Mouse (Mus musculus) midbrain, embryonic 16.5 days (tissue): ENCODE measurements at regions not wholly inside any gene's neighbourhood (a gene's known extent, or its start where the extent isn't known, plus 50 kb on each side); places are given as distances from the start of the nearest gene placed in this dataset.
A peak's percentile ranks its signal among the peaks of the same experiment; 100 is the strongest.

Experiments
- ATAC-seq: fragments of 200-750 bp; cut with Nextera tagmentation; 2 replicates; pipeline ENCODE4 v1.8.0; 2017; ENCODE audit warnings: moderate TSS enrichment
- H3K27ac ChIP-seq: fragments of 300-500 bp; sonication (generic); 2 replicates; pipeline ENCODE4 v1.5.1; 2014; ENCODE audit warnings: mild to moderate bottlenecking, low read length, mixed read lengths
- H3K27me3 ChIP-seq: fragments of 300-500 bp; sonication (generic); 2 replicates; pipeline ENCODE4 v1.6.1; 2014; ENCODE audit warnings: low read depth, low read length, mixed read lengths; ENCODE audit not compliant: control insufficient read depth, insufficient read depth
- H3K36me3 ChIP-seq: fragments of 300-500 bp; sonication (generic); 2 replicates; pipeline ENCODE4 v1.6.1; 2014; ENCODE audit warnings: mild to moderate bottlenecking, low read length, moderate library complexity, mixed read lengths; ENCODE audit not compliant: control insufficient read depth, insufficient read depth
- H3K4me1 ChIP-seq: fragments of 300-500 bp; sonication (generic); 2 replicates; pipeline ENCODE4 v1.6.1; 2014; ENCODE audit warnings: mild to moderate bottlenecking, low read length, mixed read lengths; ENCODE audit not compliant: control insufficient read depth, insufficient read depth
- H3K4me2 ChIP-seq: fragments of 300-500 bp; sonication (generic); 2 replicates; pipeline ENCODE4 v1.6.1; 2014; ENCODE audit warnings: mild to moderate bottlenecking, low read length, mixed read lengths
- H3K4me3 ChIP-seq: fragments of 300-500 bp; sonication (generic); 2 replicates; pipeline ENCODE4 v1.5.1; 2014; ENCODE audit warnings: low read depth, mild to moderate bottlenecking, low read length, moderate library complexity, mixed read lengths
- H3K9ac ChIP-seq: fragments of 300-500 bp; sonication (generic); 2 replicates; pipeline ENCODE4 v1.6.1; 2014; ENCODE audit warnings: low read depth, low read length, mixed read lengths
- H3K9me3 ChIP-seq: fragments of 300-500 bp; sonication (generic); replicated peaks from 2 replicates; pipeline ENCODE4 v1.6.1; 2014; ENCODE audit warnings: mild to moderate bottlenecking, low read length, mixed read lengths; ENCODE audit not compliant: control insufficient read depth, poor library complexity, severe bottlenecking
- WGBS: fragments of 180-500 bp; shearing (Covaris S2); extraction: QIAGEN DNeasy Blood & Tissue Kit; methylation state at CpG from one replicate; pipeline ENCODE4 v1.1.7; 2014; 5-methylcytosine and 5-hydroxymethylcytosine counted together

DNA sequence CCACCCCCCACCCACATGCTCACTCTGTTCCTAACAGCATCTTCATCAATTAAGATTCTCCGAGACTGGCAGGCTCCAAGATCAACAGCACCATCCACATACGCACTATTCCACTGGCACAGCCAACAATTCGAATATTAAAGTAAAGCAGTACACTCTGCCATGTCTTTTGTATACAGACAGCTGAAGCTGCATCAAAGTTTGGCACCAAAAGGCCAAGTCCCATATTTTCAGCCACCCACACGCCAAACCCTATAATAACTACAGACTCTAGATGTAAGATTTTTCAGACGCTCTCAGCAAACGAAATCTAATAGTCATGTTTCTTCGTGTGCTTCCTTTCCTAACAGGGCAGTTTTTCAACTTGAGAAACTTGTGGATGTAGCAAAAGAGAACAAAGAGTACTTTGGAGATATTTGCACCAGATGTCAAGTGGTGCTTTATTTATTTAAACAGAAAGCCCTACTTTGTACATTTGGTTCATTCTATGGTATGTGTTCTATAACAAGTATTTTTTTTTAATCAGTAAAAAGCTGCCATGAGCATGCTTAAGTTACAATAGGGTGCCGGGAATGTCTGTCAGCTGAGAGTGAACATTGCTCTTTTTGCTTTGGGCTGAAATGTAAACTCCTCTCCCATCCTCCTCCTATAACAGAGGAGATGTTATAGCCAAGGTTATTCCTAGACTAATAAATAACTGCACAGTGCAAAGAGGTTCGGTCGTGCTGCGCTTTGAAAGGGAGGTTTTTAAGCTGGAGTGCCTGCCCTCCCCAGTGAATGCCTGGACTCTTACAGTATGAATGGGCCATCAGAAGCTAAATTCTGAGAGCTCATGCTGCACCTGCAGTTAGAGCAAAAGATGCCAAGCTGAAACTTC, 686.9 kb downstream of the 1700064H15Rik start:
- Histone ChIP-seq H3K4me3 (no peak overlapping the region), H3K36me3 (no peaks in the 10 kb centered on the region), H3K27ac (no peak overlapping the region), H3K9me3 (no peaks in the 10 kb centered on the region), H3K4me2 (no peak overlapping the region), H3K4me1 (no peaks in the 10 kb centered on the region), H3K9ac (no peak overlapping the region), H3K27me3 (no peaks in the 10 kb centered on the region)
- ATAC-seq: no peak
- 80% methylated on average over 11 of the region's 11 CpGs for WGBS

DNA sequence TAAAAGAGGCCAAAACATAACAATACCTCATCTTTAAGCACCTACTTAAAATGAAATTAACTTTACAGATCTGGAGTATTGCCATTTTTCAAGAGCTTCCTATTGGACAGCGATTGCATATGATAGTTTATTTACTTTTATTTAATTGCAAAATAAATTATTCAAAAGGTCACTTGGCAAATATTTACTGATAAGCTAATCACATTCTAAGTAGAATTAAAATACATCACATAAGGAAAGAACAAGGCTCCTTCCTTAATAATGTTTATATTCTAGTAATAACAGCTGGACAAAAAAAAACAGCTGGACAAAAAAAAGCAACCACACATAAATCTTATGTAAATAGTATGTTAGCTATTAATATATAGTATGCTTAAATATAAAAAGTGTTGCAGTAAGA, 668.1 kb downstream of the 1700064H15Rik start:
- no peaks in the 10 kb centered on the region for H3K4me1 ChIP-seq
- ATAC-seq: no peak

DNA sequence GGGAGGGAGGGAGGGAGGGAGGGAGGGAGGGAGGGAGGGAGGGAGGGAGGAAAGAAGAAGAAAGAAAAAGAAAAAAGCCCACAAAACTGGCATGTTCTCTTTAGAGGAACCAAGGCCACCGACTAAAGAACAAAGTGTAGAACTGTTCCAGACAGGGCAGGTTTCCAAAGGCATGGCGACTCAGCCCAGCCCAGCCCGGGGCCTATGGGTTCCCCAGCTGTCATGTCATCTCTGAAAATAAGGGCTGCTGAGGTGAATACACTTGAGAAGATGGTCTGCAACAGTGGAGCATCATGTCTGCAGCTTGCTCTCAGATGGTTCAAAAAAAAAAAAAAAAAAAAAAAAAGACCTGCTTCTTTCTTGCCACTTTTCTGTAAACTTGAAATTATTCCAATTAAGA, 639.8 kb downstream of the 1700064H15Rik start:
- no peak for ATAC-seq
- H3K9me3 ChIP-seq: no peaks in the 10 kb centered on the region
- H3K36me3 ChIP-seq: no peaks in the 10 kb centered on the region
- H3K4me3 ChIP-seq: no peak overlapping the region
- H3K9ac ChIP-seq: no peak overlapping the region
- 83% methylated on average over 3 of the region's 3 CpGs for WGBS
- H3K4me1 ChIP-seq: no peaks in the 10 kb centered on the region
- no peaks in the 10 kb centered on the region for H3K27me3 ChIP-seq
- no peak overlapping the region for H3K4me2 ChIP-seq
- H3K27ac ChIP-seq: no peak overlapping the region

More for the DNA sequence above, 668.1 kb downstream of the 1700064H15Rik start:
- H3K27me3 ChIP-seq: no peaks in the 10 kb centered on the region
- H3K4me2 ChIP-seq: no peak overlapping the region
- 91% methylated on average over 1 of the region's 1 CpGs for WGBS
- H3K27ac ChIP-seq: no peak overlapping the region
- H3K9me3 ChIP-seq: no peaks in the 10 kb centered on the region
- H3K9ac ChIP-seq: no peak overlapping the region
- no peaks in the 10 kb centered on the region for H3K36me3 ChIP-seq
- no peak overlapping the region for H3K4me3 ChIP-seq

DNA sequence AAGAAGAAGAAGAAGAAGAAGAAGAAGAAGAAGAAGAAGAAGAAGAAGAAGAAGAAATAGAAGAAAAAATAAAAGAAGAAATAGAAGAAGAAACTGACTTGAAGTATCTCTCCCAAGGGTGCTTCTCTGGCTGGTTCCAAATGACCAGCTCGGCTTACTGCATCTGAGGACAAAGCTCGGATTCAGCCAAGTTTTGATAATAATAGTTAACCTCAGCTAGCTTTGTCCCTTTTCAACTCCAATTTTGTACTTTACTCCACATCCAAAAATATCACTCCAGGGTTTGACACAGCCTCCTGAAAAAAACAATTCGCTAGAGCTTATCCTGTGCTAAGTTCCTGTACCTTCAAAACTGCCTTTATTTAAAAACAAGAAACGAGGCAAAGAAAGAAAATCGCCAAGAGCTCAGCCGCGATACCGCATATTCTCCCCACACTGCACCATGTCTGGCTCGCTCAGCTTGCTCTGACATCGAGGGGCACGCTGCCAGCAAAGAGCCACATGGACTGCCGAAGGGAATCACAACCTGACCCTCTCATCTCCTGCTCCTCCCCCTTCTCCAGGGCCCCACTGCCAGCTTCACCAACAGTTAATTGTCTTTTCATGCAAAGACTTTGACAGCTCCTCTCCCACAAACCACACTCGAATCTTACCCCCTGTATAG, 638.8 kb downstream of the 1700064H15Rik start:
- Histone ChIP-seq H3K9ac (no peak overlapping the region), H3K4me3 (no peak overlapping the region), H3K27me3 (no peaks in the 10 kb centered on the region), H3K36me3 (no peaks in the 10 kb centered on the region), H3K4me1 (no peaks in the 10 kb centered on the region), H3K4me2 (no peak overlapping the region), H3K27ac (no peak overlapping the region), H3K9me3 (no peaks in the 10 kb centered on the region)
- WGBS: 64% methylated on average over 13 of the region's 13 CpGs
- ATAC-seq: peak; percentile 76; the same call in 1 of the 2 replicates

DNA sequence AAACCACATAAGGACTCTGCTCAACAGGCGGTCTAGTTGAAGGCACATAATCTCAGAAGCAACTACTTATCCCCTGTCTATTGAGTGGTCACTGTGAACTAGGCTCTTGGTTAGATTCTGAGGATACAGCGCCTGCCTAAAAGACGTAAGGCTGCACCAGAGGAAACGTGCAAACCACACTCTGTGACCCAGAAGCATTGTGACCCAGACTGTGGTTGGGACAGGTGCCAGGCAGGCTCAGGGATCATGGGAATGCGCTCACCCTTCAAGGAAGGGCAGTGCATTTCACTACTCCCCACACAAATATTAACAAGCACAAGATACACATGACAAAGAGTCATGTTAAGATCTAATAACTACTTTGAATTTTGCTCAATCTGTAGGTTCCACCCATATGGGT, 628.3 kb downstream of the 1700064H15Rik start:
- no peaks in the 10 kb centered on the region for H3K4me1 ChIP-seq
- no peak overlapping the region for H3K4me2 ChIP-seq
- no peak overlapping the region for H3K9ac ChIP-seq
- H3K27ac ChIP-seq: no peak overlapping the region
- 83% methylated on average over 5 of the region's 5 CpGs for WGBS
- no peaks in the 10 kb centered on the region for H3K36me3 ChIP-seq
- ATAC-seq: no peak
- H3K27me3 ChIP-seq: no peaks in the 10 kb centered on the region
- no peak overlapping the region for H3K4me3 ChIP-seq
- H3K9me3 ChIP-seq: no peaks in the 10 kb centered on the region

DNA sequence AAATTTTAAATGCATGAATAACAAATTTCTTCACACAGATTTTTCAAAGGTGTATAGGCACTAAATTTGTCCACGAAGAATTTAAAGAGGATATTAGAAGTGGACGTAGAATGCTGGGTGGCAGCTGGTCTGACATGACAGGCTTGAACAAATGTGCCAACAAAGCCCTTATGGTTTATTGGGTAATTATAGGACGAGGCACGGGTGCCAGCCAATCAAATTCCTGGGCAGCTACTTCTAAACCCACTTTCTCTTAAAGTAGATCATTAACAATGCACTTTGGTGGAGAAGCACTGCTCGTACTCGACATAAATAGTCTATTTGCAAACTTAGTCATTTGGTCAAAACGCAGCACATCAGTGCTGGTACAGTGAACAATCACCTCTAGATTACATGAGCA, 626.4 kb downstream of the 1700064H15Rik start:
- H3K9me3 ChIP-seq: no peaks in the 10 kb centered on the region
- no peak overlapping the region for H3K27ac ChIP-seq
- no peak for ATAC-seq
- no peak overlapping the region for H3K9ac ChIP-seq
- no peaks in the 10 kb centered on the region for H3K4me1 ChIP-seq
- no peaks in the 10 kb centered on the region for H3K36me3 ChIP-seq
- H3K4me2 ChIP-seq: no peak overlapping the region
- no peak overlapping the region for H3K4me3 ChIP-seq
- 77% methylated on average over 7 of the region's 7 CpGs for WGBS
- H3K27me3 ChIP-seq: no peaks in the 10 kb centered on the region

DNA sequence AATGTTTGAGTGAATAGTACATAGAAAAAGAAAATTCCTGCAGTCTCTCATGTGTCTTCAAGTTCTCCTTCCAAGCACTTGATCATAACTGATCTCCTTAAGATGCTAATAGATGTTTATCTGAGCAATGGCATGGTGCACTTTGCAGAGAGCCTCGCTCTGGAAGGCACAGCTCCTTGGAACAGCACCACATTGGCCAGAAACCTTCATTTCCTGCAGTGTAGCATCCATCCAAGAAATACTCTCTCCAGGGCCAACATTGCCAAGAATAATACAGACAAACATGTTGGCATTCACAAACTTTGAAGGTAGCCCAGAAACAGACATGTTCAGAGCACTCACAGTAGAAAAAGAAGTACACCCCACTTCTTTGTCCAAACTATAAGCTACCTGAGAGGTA, 623.7 kb downstream of the 1700064H15Rik start:
- Histone ChIP-seq H3K9me3 (no peaks in the 10 kb centered on the region), H3K4me1 (no peaks in the 10 kb centered on the region), H3K9ac (no peak overlapping the region), H3K36me3 (no peaks in the 10 kb centered on the region), H3K27me3 (no peaks in the 10 kb centered on the region), H3K4me3 (no peak overlapping the region), H3K4me2 (no peak overlapping the region), H3K27ac (no peak overlapping the region)
- no peak for ATAC-seq
- 80% methylated on average over 1 of the region's 1 CpGs for WGBS

DNA sequence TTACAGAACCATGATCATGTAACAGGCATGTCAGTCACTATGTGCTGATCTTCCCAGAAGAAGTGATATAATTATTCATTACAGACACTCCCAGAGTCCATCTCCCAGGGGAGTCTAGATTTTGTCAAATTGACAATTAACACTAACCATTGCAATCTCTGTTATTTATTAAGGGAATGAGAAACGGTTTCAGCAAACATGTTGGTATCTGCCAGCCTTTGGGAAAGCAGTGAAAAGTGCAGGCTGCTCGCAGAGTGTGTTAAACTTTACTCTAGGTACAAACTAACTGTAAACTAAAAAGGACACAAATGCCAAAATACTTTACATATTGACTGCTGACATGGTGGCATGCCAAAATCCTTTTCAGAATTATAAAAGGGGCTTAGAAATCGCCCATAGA, 583.9 kb downstream of the 1700064H15Rik start:
- WGBS: 65% methylated on average over 3 of the region's 3 CpGs
- H3K27ac ChIP-seq: no peak overlapping the region
- H3K4me2 ChIP-seq: no peak overlapping the region
- H3K9me3 ChIP-seq: no peaks in the 10 kb centered on the region
- no peaks in the 10 kb centered on the region for H3K36me3 ChIP-seq
- H3K4me1 ChIP-seq: no peaks in the 10 kb centered on the region
- no peak for ATAC-seq
- no peak overlapping the region for H3K4me3 ChIP-seq
- H3K9ac ChIP-seq: no peak overlapping the region
- no peaks in the 10 kb centered on the region for H3K27me3 ChIP-seq

DNA sequence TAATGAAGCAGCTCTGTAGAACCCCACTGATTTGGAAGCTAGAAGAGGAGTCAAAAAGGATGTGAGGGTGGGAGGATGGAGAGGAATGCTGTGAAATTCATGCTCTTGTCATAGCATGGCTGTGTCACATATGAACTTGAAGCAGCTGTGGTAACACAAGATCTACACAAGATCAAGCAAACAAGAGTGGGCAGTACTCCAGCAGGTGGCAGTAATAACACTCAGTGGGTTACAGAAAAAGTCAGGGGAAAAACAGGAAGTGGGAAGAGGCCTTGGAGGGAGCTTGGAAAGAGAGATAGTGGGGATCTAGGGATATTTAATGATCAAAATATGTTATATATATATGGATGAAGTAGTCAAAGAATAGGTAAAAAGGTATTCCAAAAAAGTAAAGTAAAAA, 582.5 kb downstream of the 1700064H15Rik start:
- no peak for ATAC-seq
- Histone ChIP-seq H3K27me3 (no peaks in the 10 kb centered on the region), H3K9ac (no peak overlapping the region), H3K4me1 (no peaks in the 10 kb centered on the region), H3K36me3 (no peaks in the 10 kb centered on the region), H3K9me3 (no peaks in the 10 kb centered on the region), H3K4me2 (no peak overlapping the region), H3K4me3 (no peak overlapping the region), H3K27ac (no peak overlapping the region)
